ENCODE assay signal across 8 mouse cellular contexts in genomic region chr2:74825730-74826430, GRCm38 (mm10). TPM values are rescaled to one million over a fixed set of nuclear protein-coding genes. Genes with fewer than 3 reads are reported as not detected.
DNase-seq lines count a peak whose midpoint lies in the region; ATAC-seq and TF ChIP-seq lines count a peak whose summit lies in the region.

Gene Mtx2, plus strand, starts transcription at chr2:74825803.

- peak within 1 kb of the TSS; percentile 99 for H3K4me3 ChIP-seq in hindbrain, embryonic 14.5 days (replicated peaks; ENCODE audit: low read length)
- peak within 1 kb of the TSS; percentile 97 for H3K4me3 ChIP-seq in left cerebral cortex, adult 2 months

- no peaks in the 10 kb centered on the region for H3K27me3 ChIP-seq in hindbrain, embryonic 14.5 days (ENCODE audit: control insufficient read depth, insufficient read depth, low read length)

- H3K9ac ChIP-seq in hindbrain, embryonic 14.5 days = peak within 1 kb of the TSS; percentile 94

- TF ChIP-seq CTCF in left cerebral cortex, adult 2 months (IDR thresholded peaks at IDR 0.05) = no peak

- H3K27ac ChIP-seq in hindbrain, embryonic 14.5 days = peak within 1 kb of the TSS; percentile 88
- peak within 1 kb of the TSS; percentile 93 for H3K27ac ChIP-seq in left cerebral cortex, adult 2 months

- peaks cover 12% of the 10 kb centered on the region; the same call in 1 of the 2 replicates for H3K4me1 ChIP-seq in hindbrain, embryonic 14.5 days (replicated peaks; ENCODE audit: control insufficient read depth, insufficient read depth, low read length)

- no peaks in the 10 kb centered on the region for H3K36me3 ChIP-seq in hindbrain, embryonic 14.5 days (replicated peaks; ENCODE audit: control insufficient read depth, insufficient read depth)

- intact Hi-C loops in left cerebral cortex, adult 2 months (cut with DNase I) = no loop called here

- H3K4me2 ChIP-seq in hindbrain, embryonic 14.5 days (replicated peaks) = peak within 1 kb of the TSS; percentile 76

- peak; percentile 95 for ATAC-seq in hindbrain, embryonic 14.5 days (ENCODE audit: low FRiP score)
- peak; percentile 94 for ATAC-seq in megakaryocyte, adult 5-6 weeks (ENCODE audit: poor library complexity, severe bottlenecking)

- H3K9me3 ChIP-seq in hindbrain, embryonic 14.5 days (ENCODE audit: control insufficient read depth, low read length) = no peaks in the 10 kb centered on the region

- peak; percentile 88 for DNase-seq in R1 (ENCODE audit: low read depth, low spot score)
- peak; percentile 82 to 84 for DNase-seq in cerebellum, postnatal 14 days
- peak; percentile 59 to 64 for DNase-seq in frontal cortex, postnatal 25 days (ENCODE audit: low spot score in 2 of 2)
- DNase-seq in hindbrain, embryonic 14.5 days (ENCODE audit: low spot score) = peak; percentile 86
- peak; percentile 80 to 82 for DNase-seq in left cerebral cortex, adult 2 months (ENCODE audit: extremely low spot score in 1 of 2, low spot score in 2 of 2)
- peak; percentile 76 to 80 for DNase-seq in right cerebral cortex, adult 2 months (ENCODE audit: low spot score in 2 of 2)
- DNase-seq in urinary bladder, postnatal 14 days (ENCODE audit: low spot score) = peak; percentile 79

- under 1% methylated on average over 72 of the region's 74 CpGs for WGBS in hindbrain, embryonic 14.5 days

RNA-seq across cellular contexts. Expression of gene Mtx2, which starts in this region (rescaled TPM):
- 181 and 188 TPM in 2 replicates for polyA plus RNA-seq in hindbrain, embryonic 14.5 days (2014; fragmentation: Nextera tagmentation; extraction: Ambion mirVana)
- 10 to 100 TPM; 46.8 to 48.5 TPM for total RNA-seq in left cerebral cortex, adult 2 months (2021)
- 51.5 and 56.0 TPM in 2 replicates for total RNA-seq in megakaryocyte, adult 5-6 weeks (2015)
- 13.4 and 15.6 TPM in 2 replicates for total RNA-seq in megakaryocyte, adult 5-6 weeks (2017)

Comparison
In these comparisons a context has a peak if more than half of its experiments do, and no peak if none do; other contexts are left out.
1. Peak in every context shown above with its lines: DNase-seq, ATAC-seq, H3K4me3 ChIP-seq and H3K27ac ChIP-seq.